Mouse (Mus musculus): ENCODE measurements at regions not wholly inside any gene's neighbourhood (a gene's known extent, or its start where the extent isn't known, plus 50 kb on each side); places are given as distances from the start of the nearest gene placed in this dataset.

DNA sequence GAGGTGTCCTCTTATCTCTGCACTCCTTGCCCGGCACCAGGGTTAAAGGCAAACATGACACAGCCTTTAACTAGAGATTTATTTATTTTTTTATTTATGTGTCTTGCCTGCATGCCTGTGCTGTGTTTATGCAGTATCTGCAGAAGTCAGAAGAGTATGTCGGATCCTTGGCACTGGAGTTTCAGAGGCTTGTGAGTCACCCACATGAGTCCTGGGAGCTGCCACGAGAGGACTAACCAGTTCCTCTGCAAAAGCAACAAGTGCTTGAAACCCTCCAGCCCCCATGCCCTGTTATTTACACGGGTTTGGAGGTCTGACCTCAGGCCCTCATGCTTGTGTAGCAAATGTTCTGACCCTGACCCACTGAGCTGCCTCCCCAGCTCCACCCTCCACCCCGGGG is 210.6 kb downstream of the Sec16b start:
- no peak for TF ChIP-seq POLR2A (IDR thresholded peaks at IDR 0.05; ENCODE audit: borderline replicate concordance, extremely low read depth, insufficient read depth, insufficient read length)
- no peak overlapping the region for H3K4me2 ChIP-seq (replicated peaks; ENCODE audit: low read depth, low read length, severe bottlenecking)
- H3K27ac ChIP-seq (replicated peaks; ENCODE audit: low read depth, low read length) = no peak overlapping the region
- DNase-seq (ENCODE audit: low spot score) (no peak), ATAC-seq (ENCODE audit: low FRiP score, low read depth) (no peak)
- no peaks in the 10 kb centered on the region for H3K27me3 ChIP-seq (ENCODE audit: control insufficient read depth, insufficient read depth, low read length)
- H3K36me3 ChIP-seq (ENCODE audit: control insufficient read depth, insufficient read depth, low read length) = no peaks in the 10 kb centered on the region
- no peaks in the 10 kb centered on the region for H3K9me3 ChIP-seq (ENCODE audit: control insufficient read depth, low read length)
- no peaks in the 10 kb centered on the region for H3K4me1 ChIP-seq (ENCODE audit: control insufficient read depth, insufficient read depth, low read length)
- no peak overlapping the region for H3K9ac ChIP-seq (ENCODE audit: low read depth, low read length, severe bottlenecking)
- 67% methylated on average over 5 of the region's 5 CpGs for WGBS
- no peak overlapping the region for H3K4me3 ChIP-seq (replicated peaks; ENCODE audit: low read length)

DNA sequence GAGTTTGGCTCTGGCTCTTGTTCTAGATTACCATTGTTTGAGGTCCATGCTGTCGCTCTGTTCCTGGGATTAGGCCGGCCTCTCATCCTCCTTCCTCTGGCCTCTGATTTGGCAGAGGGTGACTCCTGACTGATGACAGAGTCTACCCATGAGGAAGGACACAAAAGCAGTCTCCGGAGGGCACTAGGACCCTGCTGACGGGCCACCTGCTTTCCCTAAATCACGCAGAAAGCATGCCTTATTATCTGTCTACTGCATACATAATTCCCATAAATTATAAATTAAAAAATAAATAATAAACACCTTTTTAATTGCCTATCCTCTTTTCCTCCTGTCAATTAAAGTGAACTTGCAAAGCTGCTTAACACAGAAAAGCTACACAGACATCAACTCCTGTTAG is 215.4 kb downstream of the Sec16b start:
- Histone ChIP-seq H3K4me2 (replicated peaks; ENCODE audit: low read depth, low read length, severe bottlenecking) (no peak overlapping the region), H3K4me1 (ENCODE audit: control insufficient read depth, insufficient read depth, low read length) (no peaks in the 10 kb centered on the region), H3K4me3 (replicated peaks; ENCODE audit: low read length) (no peak overlapping the region), H3K9ac (ENCODE audit: low read depth, low read length, severe bottlenecking) (no peak overlapping the region), H3K27me3 (ENCODE audit: control insufficient read depth, insufficient read depth, low read length) (no peaks in the 10 kb centered on the region), H3K9me3 (ENCODE audit: control insufficient read depth, low read length) (no peaks in the 10 kb centered on the region), H3K27ac (replicated peaks; ENCODE audit: low read depth, low read length) (no peak overlapping the region), H3K36me3 (ENCODE audit: control insufficient read depth, insufficient read depth, low read length) (no peaks in the 10 kb centered on the region)
- ATAC-seq (ENCODE audit: low FRiP score, low read depth) = no peak
- WGBS = 80% methylated on average over 5 of the region's 5 CpGs
- TF ChIP-seq POLR2A (IDR thresholded peaks at IDR 0.05; ENCODE audit: borderline replicate concordance, extremely low read depth, insufficient read depth, insufficient read length) = no peak
- no peak for DNase-seq (ENCODE audit: low spot score)

DNA sequence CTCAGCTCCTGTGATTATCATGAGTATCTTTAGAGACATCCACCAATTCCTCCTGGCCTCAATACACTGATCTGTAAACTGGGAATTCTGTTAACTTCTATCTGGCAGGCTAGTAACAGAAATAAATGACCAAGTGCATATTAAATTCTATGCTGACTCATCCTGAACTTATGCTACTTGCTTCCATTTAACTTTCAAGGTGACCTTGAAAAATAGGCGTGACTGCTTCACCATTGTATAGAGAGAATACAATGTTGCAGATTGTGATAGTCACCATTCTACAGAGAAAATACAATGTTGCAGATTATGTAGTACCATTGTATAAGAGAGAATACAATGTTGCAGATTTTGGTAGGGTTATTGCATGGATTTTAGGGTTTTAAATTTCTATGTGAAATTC is 224.6 kb downstream of the Sec16b start:
- Histone ChIP-seq H3K36me3 (ENCODE audit: control insufficient read depth, insufficient read depth, low read length) (no peaks in the 10 kb centered on the region), H3K4me3 (replicated peaks; ENCODE audit: low read length) (no peak overlapping the region), H3K9ac (ENCODE audit: low read depth, low read length, severe bottlenecking) (no peak overlapping the region), H3K27ac (replicated peaks; ENCODE audit: low read depth, low read length) (no peak overlapping the region), H3K4me1 (ENCODE audit: control insufficient read depth, insufficient read depth, low read length) (no peaks in the 10 kb centered on the region), H3K27me3 (ENCODE audit: control insufficient read depth, insufficient read depth, low read length) (no peaks in the 10 kb centered on the region), H3K9me3 (ENCODE audit: control insufficient read depth, low read length) (no peaks in the 10 kb centered on the region), H3K4me2 (replicated peaks; ENCODE audit: low read depth, low read length, severe bottlenecking) (no peak overlapping the region)
- ATAC-seq (ENCODE audit: low FRiP score, low read depth) = no peak
- TF ChIP-seq POLR2A (IDR thresholded peaks at IDR 0.05; ENCODE audit: borderline replicate concordance, extremely low read depth, insufficient read depth, insufficient read length) = no peak
- 91% methylated on average over 1 of the region's 1 CpGs for WGBS
- no peak for DNase-seq (ENCODE audit: low spot score)

DNA sequence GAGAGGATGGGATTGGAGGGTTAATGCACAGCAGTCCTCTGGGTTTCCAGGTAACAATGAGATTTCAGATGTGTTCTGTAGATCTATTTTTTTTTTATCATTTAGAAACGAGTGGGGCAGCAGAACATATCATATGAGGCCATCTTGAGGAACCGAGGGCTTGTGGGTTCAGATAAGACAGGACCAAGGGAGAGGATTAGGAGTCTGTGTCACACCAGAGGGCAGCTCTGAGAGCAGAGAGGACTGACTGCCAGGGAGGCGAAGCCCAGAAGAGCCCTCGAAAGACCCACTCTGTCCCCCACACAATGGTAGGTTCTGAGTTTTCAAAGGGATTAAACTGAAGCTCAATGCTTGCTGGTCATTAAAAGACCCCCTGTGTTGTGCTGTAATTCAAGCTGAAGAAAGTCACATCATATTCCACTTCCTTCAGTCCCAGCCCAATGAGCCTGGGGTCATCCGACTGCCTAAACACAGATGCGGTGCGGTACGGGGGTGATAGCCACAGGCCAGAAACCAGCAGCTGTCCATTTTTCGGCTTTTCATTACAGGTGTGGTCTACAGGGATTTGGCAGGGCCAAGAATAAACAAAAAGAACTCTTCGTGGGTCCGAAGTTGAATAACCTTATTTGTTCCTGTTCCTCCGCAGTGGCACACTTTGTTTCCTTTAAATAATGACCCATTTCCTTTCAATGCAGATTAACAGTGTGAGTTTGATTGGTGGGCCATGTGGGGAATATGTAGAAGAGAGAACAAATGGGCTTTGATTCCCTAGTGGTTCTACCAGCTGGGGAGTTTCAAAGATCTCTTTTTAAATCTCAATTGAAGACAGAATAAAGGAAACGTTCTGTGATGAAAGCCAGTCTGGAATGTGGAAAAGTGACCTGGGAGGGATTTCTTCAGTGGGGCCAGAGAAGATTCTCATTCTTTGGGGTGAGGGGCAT is 234.5 kb downstream of the Sec16b start:
- TF ChIP-seq POLR2A (IDR thresholded peaks at IDR 0.05; ENCODE audit: borderline replicate concordance, extremely low read depth, insufficient read depth, insufficient read length) = no peak
- no peak overlapping the region for H3K4me2 ChIP-seq (replicated peaks; ENCODE audit: low read depth, low read length, severe bottlenecking)
- no peak for ATAC-seq (ENCODE audit: low FRiP score, low read depth)
- no peak for DNase-seq (ENCODE audit: low spot score)
- no peaks in the 10 kb centered on the region for H3K4me1 ChIP-seq (ENCODE audit: control insufficient read depth, insufficient read depth, low read length)
- H3K27me3 ChIP-seq (ENCODE audit: control insufficient read depth, insufficient read depth, low read length) = no peaks in the 10 kb centered on the region
- H3K36me3 ChIP-seq (ENCODE audit: control insufficient read depth, insufficient read depth, low read length) = no peaks in the 10 kb centered on the region
- 61% methylated on average over 13 of the region's 13 CpGs for WGBS
- H3K9me3 ChIP-seq (ENCODE audit: control insufficient read depth, low read length) = no peaks in the 10 kb centered on the region
- no peak overlapping the region for H3K9ac ChIP-seq (ENCODE audit: low read depth, low read length, severe bottlenecking)
- H3K4me3 ChIP-seq (replicated peaks; ENCODE audit: low read length) = no peak overlapping the region
- no peak overlapping the region for H3K27ac ChIP-seq (replicated peaks; ENCODE audit: low read depth, low read length)

DNA sequence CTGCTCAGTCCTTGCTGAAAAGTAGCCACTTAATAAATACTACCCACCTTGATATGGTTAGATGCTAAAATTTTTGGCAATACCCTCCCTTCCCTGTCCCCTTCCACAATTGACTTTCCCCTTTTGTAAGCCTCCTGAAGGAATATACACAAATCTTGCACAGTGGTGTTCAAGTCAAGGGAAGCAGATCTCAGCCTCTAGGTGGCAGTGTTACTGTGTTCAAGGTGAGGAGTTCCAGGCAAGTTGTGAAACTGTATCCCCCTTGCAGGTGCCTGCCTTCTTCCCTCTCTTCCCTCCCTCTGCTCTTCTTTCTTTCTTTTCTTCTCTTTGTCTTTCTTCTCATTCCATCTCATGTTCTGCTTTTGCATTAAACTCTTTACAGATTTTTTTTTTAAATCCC is 239.1 kb downstream of the Sec16b start:
- no peak overlapping the region for H3K4me2 ChIP-seq (replicated peaks; ENCODE audit: low read depth, low read length, severe bottlenecking)
- ATAC-seq (ENCODE audit: low FRiP score, low read depth) (no peak), DNase-seq (ENCODE audit: low spot score) (peak; percentile 75)
- no peaks in the 10 kb centered on the region for H3K9me3 ChIP-seq (ENCODE audit: control insufficient read depth, low read length)
- no peak overlapping the region for H3K27ac ChIP-seq (replicated peaks; ENCODE audit: low read depth, low read length)
- H3K27me3 ChIP-seq (ENCODE audit: control insufficient read depth, insufficient read depth, low read length) = no peaks in the 10 kb centered on the region
- H3K9ac ChIP-seq (ENCODE audit: low read depth, low read length, severe bottlenecking) = no peak overlapping the region
- TF ChIP-seq POLR2A (IDR thresholded peaks at IDR 0.05; ENCODE audit: borderline replicate concordance, extremely low read depth, insufficient read depth, insufficient read length) = no peak
- no peaks in the 10 kb centered on the region for H3K4me1 ChIP-seq (ENCODE audit: control insufficient read depth, insufficient read depth, low read length)
- H3K4me3 ChIP-seq (replicated peaks; ENCODE audit: low read length) = no peak overlapping the region
- no peaks in the 10 kb centered on the region for H3K36me3 ChIP-seq (ENCODE audit: control insufficient read depth, insufficient read depth, low read length)
